Mouse (Mus musculus): ENCODE data around the gene Pknox2. TPM values are rescaled to one million over a fixed set of nuclear protein-coding genes. Genes with fewer than 3 reads are reported as not detected.

The Pknox2 gene
- polyA plus RNA-seq, 1 experiment = 58.9 TPM

DNA sequence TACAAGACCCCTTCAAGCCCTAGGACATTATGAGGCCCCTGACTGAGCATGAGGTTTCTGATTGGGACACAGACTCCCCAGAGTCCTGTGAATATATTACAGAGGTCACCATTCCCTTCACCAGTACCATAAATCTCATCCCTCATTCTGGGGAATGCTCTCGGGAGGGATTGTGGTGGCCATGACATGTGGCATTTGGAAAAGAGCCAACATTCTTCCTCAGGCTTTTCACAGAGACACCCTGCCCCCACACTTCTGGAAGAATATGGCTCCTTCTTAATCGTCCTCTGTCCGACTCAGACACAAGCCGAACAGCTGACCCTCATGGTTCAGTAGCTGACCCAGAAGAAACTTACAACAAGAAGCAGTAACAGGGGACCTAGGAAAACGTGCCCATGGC is 139.1 kb downstream of the Pknox2 start:
- DNase-seq (ENCODE audit: extremely low spot score in 1 of 2, low spot score in 1 of 2) = no peak

DNA sequence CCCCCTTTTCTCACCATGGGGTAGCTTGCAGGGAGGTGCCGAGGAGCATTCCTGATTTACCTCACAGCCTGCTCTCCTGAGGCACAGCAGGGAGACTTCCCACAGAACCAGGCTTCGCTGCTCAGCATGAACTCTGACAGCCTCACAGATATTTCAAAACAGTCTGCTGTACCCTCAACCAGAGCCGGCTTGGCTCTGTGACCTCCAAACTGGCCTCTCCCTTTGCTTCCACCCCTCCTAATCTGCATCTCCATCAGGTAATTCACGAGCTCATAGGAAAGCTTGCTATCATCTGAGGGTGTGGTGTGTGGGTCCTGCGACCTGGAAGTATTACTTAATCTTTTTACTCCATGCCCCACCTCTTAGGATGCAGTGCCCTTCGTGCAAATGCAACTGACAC is 142.5 kb downstream of the Pknox2 start:
- DNase-seq (ENCODE audit: extremely low spot score in 1 of 2, low spot score in 1 of 2) = no peak

DNA sequence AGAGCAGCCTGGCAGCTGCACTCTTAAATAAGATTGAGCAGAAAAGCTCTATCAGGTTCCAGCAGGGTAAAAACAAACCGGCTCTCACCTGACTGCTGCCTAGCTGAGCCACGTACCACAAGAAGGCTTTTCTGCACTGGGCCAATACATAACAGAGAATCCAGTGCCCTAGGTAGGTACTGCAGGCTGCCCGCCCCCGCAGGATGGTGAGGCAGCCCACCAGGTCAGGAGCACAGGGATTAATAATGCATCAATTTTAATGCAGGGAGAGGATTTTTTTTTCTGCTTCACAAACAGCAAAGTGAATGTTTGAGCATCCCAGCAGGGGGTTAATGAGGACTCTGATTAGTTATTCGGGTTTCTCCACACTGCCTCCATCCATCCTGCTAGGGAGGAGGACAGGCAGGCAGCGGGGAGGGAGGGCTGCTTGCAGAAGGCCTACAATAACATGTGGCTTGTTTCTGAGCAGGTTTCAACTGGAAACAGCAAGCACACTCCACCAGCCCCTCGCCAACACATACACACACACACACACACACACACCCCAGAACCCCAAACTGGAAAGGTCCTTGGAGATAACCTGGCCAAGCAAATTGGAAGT is 145.2 kb downstream of the Pknox2 start:
- DNase-seq (ENCODE audit: extremely low spot score in 1 of 2, low spot score in 1 of 2) = peak in 1 of 2 experiments; percentile 54

DNA sequence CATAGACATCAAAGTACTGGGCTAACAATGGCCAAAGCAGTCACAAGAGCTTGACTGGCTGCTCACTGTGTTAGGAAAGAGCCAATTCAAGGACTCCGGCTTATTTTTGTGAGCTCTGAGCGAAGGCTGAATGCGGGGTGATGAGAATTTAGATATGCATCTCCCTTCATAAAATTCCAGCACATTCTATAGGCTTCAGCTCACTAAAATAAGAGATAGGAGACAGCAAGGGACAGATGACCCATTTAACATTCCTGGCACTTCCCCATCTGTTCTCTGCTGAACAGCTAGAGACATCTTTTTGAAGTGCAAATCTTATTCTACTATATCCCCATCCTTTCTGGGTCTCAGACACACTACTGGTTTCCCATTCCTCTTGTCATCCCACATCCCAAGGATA is 147.8 kb downstream of the Pknox2 start:
- peak in 1 of 2 experiments; percentile 59 for DNase-seq (ENCODE audit: extremely low spot score in 1 of 2, low spot score in 1 of 2)

DNA sequence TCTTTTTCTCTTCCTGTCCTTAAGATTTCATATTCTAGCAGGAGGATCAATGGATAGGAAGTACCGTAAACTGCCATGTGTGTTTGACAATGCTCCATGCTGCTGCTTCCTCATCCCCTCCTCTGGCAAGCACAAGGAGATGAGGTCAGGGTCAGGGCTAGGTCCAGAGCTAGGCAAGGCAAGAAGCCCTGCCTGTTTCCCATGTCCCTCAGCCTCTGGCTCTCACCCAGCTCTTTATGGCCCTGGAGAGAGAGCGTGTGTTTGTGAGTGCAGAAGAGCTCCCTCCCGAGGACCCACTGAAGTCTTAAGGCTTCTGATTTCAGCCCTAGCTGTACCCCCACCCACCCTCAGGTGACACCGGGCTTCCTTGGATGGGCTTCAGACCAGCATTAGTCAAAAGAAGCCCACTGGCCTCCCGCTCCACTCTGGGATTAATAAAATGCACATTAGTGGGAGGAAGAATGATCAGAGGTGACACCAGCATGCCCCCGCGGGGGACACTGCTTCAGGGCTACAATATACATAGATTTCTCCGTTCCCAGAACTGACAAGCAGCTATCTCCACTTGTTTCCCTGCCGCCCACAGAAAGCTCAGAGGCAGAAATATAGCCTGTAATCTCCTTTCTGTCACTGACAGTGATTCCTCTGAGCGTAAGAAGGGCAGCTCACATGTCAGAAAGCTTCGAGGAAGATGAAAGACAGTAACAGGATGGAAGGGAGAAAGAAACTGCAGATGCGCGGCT is 156.4 kb downstream of the Pknox2 start:
- DNase-seq (ENCODE audit: extremely low spot score in 1 of 2, low spot score in 1 of 2) = no peak

DNA sequence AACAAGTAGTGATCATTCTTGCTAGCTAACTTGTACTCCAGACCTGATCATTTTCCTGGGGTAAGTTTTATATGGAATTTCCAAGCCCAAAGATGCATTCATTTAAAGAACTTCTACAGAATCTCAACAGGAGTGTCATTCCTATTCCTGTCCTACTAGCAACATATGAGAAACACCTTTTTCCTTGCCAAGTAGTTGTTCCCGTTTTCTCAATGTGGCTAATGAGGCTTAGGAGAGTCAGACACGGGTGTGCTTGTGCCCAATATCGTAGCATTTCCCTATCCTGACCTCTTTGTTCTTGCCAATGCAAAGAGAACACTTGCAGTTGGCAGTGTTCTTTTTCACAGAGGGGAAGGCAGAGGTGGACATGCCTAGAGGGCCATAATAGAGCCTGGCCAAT is 157.2 kb downstream of the Pknox2 start:
- no peak for DNase-seq (ENCODE audit: extremely low spot score in 1 of 2, low spot score in 1 of 2)

DNA sequence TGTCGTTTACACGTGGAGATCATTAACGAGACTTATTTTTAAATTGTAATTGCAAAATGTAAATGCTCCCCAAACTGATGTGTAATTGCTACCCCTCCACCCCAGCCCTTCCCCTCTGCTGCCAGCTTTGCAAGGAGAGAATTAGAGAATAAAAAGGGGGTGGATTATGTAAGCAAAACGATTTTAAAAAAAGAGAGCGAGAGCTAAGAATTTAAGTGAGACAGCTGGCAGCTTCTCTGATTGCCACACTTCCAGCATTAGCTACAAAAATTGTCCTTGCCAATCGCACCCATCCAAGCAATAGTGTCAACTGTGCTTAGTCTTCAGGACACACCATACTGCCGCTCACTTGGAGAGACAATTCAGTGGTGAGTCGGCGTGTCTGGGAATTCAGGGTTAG is 162.0 kb downstream of the Pknox2 start:
- DNase-seq (ENCODE audit: extremely low spot score in 1 of 2, low spot score in 1 of 2) = peak; percentile 80 to 88

DNA sequence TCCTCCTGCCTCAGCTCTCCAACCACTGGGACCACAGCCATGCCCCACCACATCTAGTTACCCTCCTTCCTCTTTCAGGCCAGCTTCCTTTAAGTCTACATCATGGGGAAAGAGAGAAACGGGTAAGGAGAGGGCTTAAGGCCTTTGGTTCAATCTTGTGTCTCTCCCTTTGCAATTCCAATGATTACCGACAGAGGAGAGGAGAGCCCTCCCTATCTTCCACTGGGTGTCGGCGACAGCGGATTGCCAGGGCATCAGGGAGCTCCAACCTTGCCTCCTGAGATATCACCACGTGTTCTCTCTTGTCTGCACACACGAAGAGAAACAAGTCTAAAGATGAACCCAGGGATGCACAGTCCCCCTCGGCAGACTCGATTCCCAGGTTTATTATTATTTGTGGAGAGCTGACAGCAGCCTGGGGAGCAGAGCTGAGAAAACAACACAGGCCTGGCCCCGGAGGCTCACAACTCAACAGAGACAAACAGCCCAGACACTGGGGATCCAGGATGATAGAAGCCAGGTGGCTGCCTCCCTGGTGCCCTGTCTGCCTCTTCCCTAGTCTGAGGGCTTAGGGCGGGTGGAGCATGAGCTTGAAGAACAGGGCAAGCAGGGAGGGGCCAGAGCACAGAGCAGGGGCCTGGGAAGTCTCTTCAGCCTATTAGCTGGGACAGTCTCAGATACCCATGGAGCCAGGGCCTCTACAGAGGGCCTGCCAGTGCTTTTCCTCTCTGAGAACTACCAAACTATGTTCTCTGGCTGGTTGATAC is 170.4 kb downstream of the Pknox2 start:
- DNase-seq (ENCODE audit: extremely low spot score in 1 of 2, low spot score in 1 of 2) = no peak

DNA sequence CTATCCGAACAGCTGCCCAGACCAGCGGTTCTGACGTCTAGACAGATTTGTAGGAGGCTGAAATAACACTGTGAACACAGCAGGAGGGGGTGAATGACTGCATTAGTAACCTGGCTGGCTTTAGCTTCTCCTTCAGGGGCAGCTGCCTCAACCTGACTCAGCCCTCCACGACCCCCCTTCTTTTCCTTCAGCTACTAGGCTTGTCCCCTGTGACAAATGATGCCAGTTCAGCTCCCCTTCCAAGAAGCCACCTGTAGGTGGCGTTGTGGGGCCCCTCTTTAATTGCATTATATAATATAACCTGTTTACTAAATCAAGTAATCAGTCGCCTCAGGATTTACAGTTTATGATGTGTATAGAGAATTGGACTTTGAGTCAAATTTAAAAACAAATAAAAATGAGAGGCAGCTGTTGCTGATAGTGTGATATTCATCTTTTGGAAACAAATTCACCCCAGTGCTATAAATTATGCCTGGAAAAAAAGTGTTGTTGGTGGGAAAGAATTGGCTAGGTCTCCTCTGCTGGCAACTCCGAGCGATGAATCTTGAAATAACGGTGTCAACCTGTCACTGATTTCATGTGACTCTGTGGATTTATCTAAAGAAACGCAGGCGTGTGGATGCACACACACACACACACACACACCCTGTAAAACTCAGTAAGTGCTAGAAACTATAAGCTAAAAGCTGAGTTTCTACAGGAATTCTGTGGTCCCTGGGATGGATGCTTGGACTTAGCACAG is 173.6 kb downstream of the Pknox2 start:
- DNase-seq (ENCODE audit: extremely low spot score in 1 of 2, low spot score in 1 of 2) = peak; percentile 60 to 82

DNA sequence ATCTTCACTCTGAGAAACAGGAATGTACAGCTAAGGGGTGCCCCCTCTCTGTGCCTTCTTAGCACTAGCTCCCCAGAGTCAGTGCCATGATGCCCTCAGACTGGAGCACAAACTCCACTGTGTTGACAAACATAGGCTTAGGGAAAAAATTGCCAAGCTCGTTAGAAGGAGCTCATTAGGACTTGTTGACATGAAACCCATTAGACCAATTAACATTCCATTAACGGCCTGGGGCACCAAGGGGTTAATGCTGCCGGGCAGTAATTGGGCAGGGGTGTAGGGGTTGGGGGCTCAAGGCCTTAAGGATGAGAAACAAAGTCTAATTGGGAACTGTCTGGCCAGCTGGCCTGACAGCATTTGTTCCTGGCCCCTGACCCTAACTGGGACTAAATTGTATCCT is 175.1 kb downstream of the Pknox2 start:
- DNase-seq (ENCODE audit: extremely low spot score in 1 of 2, low spot score in 1 of 2) = no peak

DNA sequence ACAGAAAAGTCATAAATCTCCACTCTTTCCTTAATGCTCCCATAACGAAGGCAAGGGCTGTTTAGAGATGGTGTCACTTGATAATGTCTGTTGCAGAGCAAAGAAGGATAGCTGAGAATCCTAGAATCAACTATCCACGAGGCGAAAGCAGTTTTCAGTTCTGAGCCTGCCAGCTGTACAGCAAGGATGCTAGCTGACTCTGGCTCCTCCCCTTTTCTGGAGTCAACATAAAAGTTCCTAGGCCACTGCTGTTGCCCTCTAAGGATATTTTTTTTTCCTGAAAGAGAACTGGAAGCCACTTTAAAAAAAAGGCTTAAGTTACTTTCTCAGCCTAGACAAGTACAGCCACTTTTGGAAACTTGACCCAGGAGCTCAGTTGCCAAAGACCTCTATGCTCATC is 176.1 kb downstream of the Pknox2 start:
- no peak for DNase-seq (ENCODE audit: extremely low spot score in 1 of 2, low spot score in 1 of 2)

DNA sequence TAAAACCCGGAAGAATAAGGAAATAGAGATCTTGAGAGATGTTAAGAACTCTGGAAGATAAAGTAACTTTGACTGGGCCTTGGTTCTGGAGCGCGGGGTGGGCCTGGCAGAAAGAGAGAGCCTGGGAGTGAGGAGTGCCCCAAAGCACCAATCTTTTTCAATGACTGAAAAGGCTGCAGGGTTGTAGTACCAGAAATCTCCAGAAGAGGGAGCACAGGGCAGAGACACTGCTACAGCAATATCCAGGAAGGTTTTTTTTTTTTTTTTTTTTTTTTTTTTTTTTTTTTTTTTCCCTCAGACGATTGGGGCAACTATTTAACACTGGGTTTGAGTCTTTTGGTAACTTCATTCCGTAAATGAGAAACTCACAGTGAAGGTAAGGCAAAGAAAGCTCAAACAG is 176.6 kb downstream of the Pknox2 start:
- peak; percentile 74 to 98 for DNase-seq (ENCODE audit: extremely low spot score in 1 of 2, low spot score in 1 of 2)

DNA sequence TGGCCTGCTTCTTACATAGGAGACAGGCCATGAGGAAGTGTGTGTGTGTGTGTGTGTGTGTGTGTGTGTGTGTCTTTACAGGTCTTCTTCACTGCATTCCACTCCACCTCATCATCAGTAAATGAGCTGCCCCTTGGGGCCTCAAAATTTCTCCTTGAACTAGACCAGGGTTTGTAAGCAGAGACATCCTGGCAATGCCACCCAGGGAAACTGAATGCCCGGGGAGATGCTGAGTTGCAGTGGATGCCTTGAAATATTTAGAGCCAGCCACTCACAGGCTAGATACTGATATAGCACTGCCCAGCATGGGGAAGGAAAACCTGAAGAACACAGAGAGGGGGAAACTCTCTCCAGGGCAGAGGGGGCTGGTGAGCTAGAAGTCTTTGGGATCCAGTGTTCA is 178.1 kb downstream of the Pknox2 start:
- DNase-seq (ENCODE audit: extremely low spot score in 1 of 2, low spot score in 1 of 2) = no peak

DNA sequence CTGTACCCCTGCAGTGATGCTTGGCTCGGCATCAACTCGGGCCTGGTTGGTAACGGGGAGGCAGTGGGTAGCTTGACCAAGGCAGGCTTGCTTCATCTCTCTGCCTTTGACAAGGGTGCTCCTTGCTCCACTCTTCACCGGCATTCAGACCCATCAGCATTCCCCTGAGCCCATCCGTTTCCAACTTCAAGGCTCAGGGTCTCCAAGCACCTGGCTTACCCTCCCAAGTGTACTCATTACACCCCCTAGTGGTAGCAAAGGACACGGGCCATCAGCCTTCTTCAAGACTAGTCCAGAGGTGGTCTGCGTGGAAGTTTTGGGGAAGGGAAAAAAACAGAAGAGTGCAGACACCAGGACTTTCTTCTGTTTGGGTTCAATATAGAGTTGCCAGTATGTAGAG is 178.5 kb downstream of the Pknox2 start:
- DNase-seq (ENCODE audit: extremely low spot score in 1 of 2, low spot score in 1 of 2) = peak in 1 of 2 experiments; percentile 77

DNA sequence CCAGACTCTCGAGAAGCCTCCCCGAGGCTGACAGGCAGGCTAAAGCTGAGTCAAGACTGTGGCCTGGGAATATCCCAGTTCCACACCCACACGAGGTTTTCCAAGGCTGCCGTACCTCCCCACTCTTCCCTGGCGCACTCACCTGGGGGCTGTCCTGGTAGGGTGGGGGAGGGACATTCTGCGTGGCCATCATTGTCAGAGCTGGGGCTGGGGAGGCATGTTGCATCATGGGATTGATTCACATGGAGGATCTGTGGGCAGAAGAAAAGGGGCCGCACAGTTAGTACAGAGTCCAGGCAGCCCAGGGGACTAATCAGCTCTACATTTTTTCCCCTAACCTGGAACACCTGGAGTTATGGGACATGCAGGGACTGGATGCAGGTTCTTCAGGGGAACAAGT is 179.0 kb downstream of the Pknox2 start:
- DNase-seq (ENCODE audit: extremely low spot score in 1 of 2, low spot score in 1 of 2) = no peak

DNA sequence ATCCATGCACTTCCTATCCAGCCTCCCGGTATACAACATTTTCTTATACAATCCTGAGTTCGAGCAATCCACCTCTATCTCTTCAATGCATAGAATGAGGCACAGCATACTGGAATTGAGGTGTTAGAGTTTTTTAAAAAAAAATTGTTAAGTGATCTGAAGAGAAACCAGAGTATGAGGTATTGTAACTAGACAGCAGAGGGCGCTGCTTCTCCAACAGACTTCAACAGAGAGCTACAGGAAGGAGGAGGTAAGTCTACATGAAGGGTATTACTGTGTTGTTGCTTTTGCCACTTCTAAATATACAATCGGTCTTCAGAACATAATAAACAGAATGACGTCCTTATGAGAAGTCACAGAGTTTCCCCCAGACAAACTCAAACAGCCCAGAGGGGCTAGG is 181.5 kb downstream of the Pknox2 start:
- peak in 1 of 2 experiments; percentile 69 for DNase-seq (ENCODE audit: extremely low spot score in 1 of 2, low spot score in 1 of 2)

DNA sequence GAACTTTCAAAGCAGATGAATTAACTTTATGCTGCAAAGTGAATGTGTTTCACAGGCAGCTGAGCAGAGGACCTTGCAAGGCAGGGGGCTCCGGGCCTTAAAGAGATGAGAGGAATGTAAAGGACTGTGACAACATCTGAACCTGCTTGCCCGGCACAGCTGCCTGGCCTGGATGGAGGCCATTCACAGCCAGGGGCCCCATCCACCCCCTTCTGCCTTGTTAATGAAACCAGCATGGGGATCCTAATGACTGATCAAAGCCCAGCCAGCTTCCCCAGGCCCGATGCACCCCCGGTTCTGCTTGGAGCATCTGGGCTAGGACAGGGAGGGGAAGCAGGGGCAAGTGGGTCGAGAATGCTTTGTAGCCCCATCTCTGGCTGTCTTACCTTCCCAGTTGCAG is 183.0 kb downstream of the Pknox2 start:
- no peak for DNase-seq (ENCODE audit: extremely low spot score in 1 of 2, low spot score in 1 of 2)

DNA sequence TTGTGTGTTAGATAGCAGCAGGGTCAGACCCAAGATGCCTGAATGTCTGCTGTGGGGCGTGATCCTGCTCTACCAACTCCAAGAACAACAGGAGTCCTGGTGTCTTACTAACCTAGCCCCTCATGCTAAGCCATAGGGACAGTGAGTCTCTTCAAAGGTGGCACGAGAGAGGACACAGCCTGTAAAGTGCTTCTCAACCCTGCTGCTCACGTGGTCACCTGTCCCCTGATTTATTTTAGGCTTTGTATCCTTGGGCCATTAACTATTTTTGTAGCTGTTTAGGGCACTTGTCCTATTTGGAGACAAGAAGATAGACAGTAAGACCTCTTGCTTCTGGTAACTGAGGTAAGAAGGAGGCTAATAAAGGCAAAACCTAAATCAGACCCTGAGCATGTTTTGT is 183.7 kb downstream of the Pknox2 start:
- DNase-seq (ENCODE audit: extremely low spot score in 1 of 2, low spot score in 1 of 2) = no peak

DNA sequence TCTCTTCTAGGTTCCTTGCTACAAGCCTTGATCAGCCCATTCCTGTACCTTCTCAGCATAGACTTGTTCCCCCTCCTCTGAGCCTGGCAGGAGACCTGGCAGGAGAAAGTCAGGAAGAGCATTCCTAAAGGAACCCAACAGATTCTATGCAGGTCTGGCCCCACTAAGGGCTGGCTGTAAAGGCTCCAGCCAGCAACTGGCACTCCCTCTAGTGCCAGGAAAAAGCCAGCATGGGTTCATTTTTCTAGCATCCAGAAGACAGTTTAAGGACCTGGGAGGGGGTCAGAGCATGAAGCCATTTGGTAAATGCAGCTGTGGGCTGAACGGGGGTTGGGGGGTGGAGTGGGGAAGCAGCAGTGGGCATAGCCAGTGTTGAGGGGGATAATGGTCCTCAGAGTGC is 185.3 kb downstream of the Pknox2 start:
- DNase-seq (ENCODE audit: extremely low spot score in 1 of 2, low spot score in 1 of 2) = no peak

DNA sequence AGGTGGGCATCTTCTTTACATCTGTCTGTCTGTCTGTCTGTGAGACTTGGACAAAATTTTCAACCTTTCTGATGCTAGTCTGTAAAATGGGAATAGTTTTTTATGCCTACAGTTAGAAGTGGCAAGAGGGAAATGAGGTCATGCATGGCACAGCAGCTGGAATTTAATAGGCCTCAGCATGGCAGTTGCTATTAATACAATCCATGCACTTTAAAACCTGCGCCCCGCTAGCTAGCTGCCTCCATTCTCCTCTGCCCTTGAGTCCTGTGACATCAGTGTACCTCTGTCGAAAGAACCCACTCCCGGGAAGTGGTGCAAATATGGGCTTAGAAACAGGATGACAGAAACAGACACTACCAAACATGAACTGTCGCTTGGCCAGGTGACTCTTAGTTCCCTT is 186.1 kb downstream of the Pknox2 start:
- no peak for DNase-seq (ENCODE audit: extremely low spot score in 1 of 2, low spot score in 1 of 2)

DNA sequence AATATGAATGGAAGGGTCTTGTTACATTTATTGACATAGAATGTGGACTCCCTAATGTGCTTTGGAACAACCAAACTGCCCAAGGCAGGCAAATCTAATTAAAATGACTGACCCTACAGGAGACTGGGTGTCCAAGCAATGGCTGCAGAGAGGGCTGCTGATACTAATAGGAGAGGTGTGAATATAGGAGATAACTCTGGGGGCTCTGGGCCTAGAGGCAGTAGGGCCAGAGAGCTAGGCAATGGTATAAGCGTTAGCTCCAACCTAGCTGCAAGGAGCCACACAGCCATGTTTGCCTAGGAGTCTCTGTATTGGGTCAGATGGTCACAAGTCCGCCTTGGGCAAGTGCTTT is 196.1 kb downstream of the Pknox2 start:
- no peak for DNase-seq (ENCODE audit: extremely low spot score in 1 of 2, low spot score in 1 of 2)
